Mouse (Mus musculus): Measurements from ENCODE around the gene Itgb1bp1. TPM values are rescaled to one million over a fixed set of nuclear protein-coding genes. Genes with fewer than 3 reads are reported as not detected.

Itgb1bp1 gene
- total RNA-seq, 2 experiments from 2014 or later, result 43.3 to 44.6 TPM

GRCm38 (mm10) chr12:21201485-21202269, 84.4 kb downstream of the Itgb1bp1 start:
- DNase-seq, result no peak

GRCm38 (mm10) chr12:21200613-21201012, 85.5 kb downstream of the Itgb1bp1 start:
- DNase-seq, result no peak

DNA sequence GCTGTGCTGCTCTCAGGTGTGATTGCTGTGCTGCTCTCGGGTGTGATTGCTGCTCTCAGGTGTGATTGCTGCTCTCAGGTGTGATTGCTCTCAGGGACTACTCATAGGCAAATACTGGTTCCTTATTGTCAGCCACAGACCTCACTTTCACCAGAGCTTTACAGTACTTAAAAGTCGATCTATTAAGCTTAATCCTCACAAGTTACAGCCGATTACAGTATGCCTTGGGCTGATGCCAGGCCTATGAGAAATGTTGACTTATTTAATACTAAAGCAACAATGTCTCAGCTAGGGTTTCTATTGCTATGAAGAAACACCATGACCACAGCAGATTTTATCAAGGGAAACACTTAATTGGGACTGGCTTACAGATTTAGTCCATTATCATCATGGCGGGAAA, 89.7 kb downstream of the Itgb1bp1 start:
- no peak for DNase-seq

DNA sequence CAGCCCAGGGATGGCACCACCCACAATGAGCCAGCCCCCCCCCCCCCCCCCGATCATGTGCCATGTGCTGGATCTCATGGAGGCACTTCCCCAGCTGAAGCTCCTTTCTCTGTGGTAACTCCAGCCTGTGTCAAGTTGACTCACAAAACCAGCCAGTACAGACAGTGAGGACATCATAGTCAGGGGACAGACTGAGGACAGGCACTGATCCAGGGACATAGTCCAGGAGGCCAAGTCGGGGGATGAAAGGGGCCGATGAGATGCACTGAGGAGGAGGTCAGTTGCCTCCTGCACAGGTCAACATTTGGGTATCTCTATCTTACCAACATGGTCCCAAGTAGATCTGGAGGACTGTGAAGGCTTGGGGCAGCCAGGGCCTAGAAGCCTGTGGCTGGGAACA, 90.6 kb downstream of the Itgb1bp1 start:
- DNase-seq, result no peak

- no peak for DNase-seq
Observed at GRCm38 (mm10) chr12:21191546-21191945, 94.5 kb downstream of the Itgb1bp1 start.

Other genes with a start within 250 kb of the Itgb1bp1 start
- gene Cpsf3, start 893 bp downstream of the Itgb1bp1 start, total RNA-seq (2021), result 10 to 100 TPM; 34.6 to 38.5 TPM
- 10 to 100 TPM; 12.0 to 16.0 TPM for gene Iah1, start 30.1 kb upstream of the Itgb1bp1 start, total RNA-seq (2021)
- 10 to 100 TPM; 42.8 to 50.2 TPM for gene Adam17, start 87.3 kb upstream of the Itgb1bp1 start, total RNA-seq (2021)
- gene Ywhaq, start 131.4 kb upstream of the Itgb1bp1 start, total RNA-seq (2021), result 10 to 100 TPM; 69.8 to 76.4 TPM

Data from heart, adult 18-20 months (tissue).